Mouse (Mus musculus): ENCODE data around the gene Atp5j. TPM values are rescaled to one million over a fixed set of nuclear protein-coding genes. Genes with fewer than 3 reads are reported as not detected.

Atp5j gene
- total and polyA plus RNA-seq, 3 experiments = 191 to 240 TPM; not detected in 1

- no peak for DNase-seq (ENCODE audit: low read depth, low spot score)
- Histone ChIP-seq H3K27me3 (ENCODE audit: control insufficient read depth in 1 of 2, insufficient read depth in 2 of 2, low read length in 2 of 2) (no peaks in the 10 kb centered on the region), H3K9ac (ENCODE audit: control insufficient read depth, low read depth, low read length, poor library complexity, severe bottlenecking) (no peak overlapping the region), H3K27ac (ENCODE audit: control insufficient read depth, low read depth, low read length) (no peak overlapping the region), H3K4me3 (ENCODE audit: control insufficient read depth in 1 of 2, insufficient read depth in 1 of 2, low read depth in 2 of 2, low read length in 2 of 2) (no peak overlapping the region), H3K79me2 (ENCODE audit: control insufficient read depth, insufficient read depth, low read length, poor library complexity) (no peaks in the 10 kb centered on the region), H3K9me3 (replicated peaks; ENCODE audit: insufficient read depth, low read length) (no peaks in the 10 kb centered on the region), H3K36me3 (ENCODE audit: control insufficient read depth in 1 of 2, insufficient read depth in 2 of 2, low read length in 2 of 2) (peaks cover 0 to 3% of the 10 kb centered on the region in 2 experiments; a peak in 2 of 4 replicates), H3K4me1 (ENCODE audit: control insufficient read depth in 1 of 2, insufficient read depth in 2 of 2, low read length in 2 of 2) (no peaks in the 10 kb centered on the region)
- TF ChIP-seq NRF1 (IDR thresholded peaks at IDR 0.05; ENCODE audit: insufficient read depth, low read depth, low read length, poor library complexity, severe bottlenecking) = no peak
- TF ChIP-seq TCF12 (IDR thresholded peaks at IDR 0.05; ENCODE audit: low read depth, low read length) = no peak
- no peak for TF ChIP-seq EP300 (IDR thresholded peaks at IDR 0.05; ENCODE audit: low read depth in 1 of 2, low read length in 2 of 2)
- no peak for TF ChIP-seq MYB (IDR thresholded peaks at IDR 0.05; ENCODE audit: low read depth, low read length)
- TF ChIP-seq ZC3H11A (IDR thresholded peaks at IDR 0.05; ENCODE audit: low read depth, low read length) = no peak
- TF ChIP-seq ZKSCAN1 (IDR thresholded peaks at IDR 0.05; ENCODE audit: low read depth, low read length) = no peak
- no peak for TF ChIP-seq GABPA (IDR thresholded peaks at IDR 0.05; ENCODE audit: low read depth, low read length)
- no peak for TF ChIP-seq TAL1 (IDR thresholded peaks at IDR 0.05; ENCODE audit: low read length)
- no peak for TF ChIP-seq CHD2 (IDR thresholded peaks at IDR 0.05; ENCODE audit: low read length)
Measured at GRCm38 (mm10) chr16:84810254-84810653, 25.2 kb downstream of the Atp5j start.

GRCm38 (mm10) chr16:84807874-84808273, 27.6 kb downstream of the Atp5j start:
- no peaks in the 10 kb centered on the region; a peak in 1 of 4 replicates for H3K4me1 ChIP-seq (ENCODE audit: control insufficient read depth in 1 of 2, insufficient read depth in 2 of 2, low read length in 2 of 2)
- DNase-seq (ENCODE audit: low read depth, low spot score) = no peak
- H3K27ac ChIP-seq (ENCODE audit: control insufficient read depth, low read depth, low read length) = no peak overlapping the region
- no peaks in the 10 kb centered on the region for H3K79me2 ChIP-seq (ENCODE audit: control insufficient read depth, insufficient read depth, low read length, poor library complexity)
- no peak overlapping the region for H3K4me3 ChIP-seq (ENCODE audit: control insufficient read depth in 1 of 2, insufficient read depth in 1 of 2, low read depth in 2 of 2, low read length in 2 of 2)
- no peak overlapping the region for H3K9ac ChIP-seq (ENCODE audit: control insufficient read depth, low read depth, low read length, poor library complexity, severe bottlenecking)
- TF ChIP-seq MYC (IDR thresholded peaks at IDR 0.05; ENCODE audit: low read depth, low read length) (no peak), EP300 (IDR thresholded peaks at IDR 0.05; ENCODE audit: low read depth in 1 of 2, low read length in 2 of 2) (no peak), TCF12 (IDR thresholded peaks at IDR 0.05; ENCODE audit: low read depth, low read length) (no peak), ELF1 (IDR thresholded peaks at IDR 0.05; ENCODE audit: low read depth, low read length) (no peak), CHD1 (IDR thresholded peaks at IDR 0.05; ENCODE audit: low read depth, low read length) (no peak), ETS1 (IDR thresholded peaks at IDR 0.05; ENCODE audit: low read depth, low read length) (no peak), USF1 (IDR thresholded peaks at IDR 0.05; ENCODE audit: low read depth, low read length) (no peak), RCOR1 (IDR thresholded peaks at IDR 0.05; ENCODE audit: low read depth, low read length) (no peak), TAL1 (IDR thresholded peaks at IDR 0.05; ENCODE audit: low read length) (no peak), UBTF (IDR thresholded peaks at IDR 0.05; ENCODE audit: borderline replicate concordance, insufficient read depth, low read depth, low read length) (no peak), MAFK (IDR thresholded peaks at IDR 0.05; ENCODE audit: borderline replicate concordance, low read depth, low read length) (no peak), TBP (IDR thresholded peaks at IDR 0.05; ENCODE audit: low read depth, low read length) (no peak), POLR2A (IDR thresholded peaks at IDR 0.05; ENCODE audit: control insufficient read depth in 1 of 2, insufficient read depth in 1 of 2, low read depth in 1 of 2, low read length in 2 of 2, poor library complexity in 1 of 2) (no peak), E2F4 (IDR thresholded peaks at IDR 0.05; ENCODE audit: borderline replicate concordance, low read depth, low read length) (no peak), USF2 (IDR thresholded peaks at IDR 0.05; ENCODE audit: borderline replicate concordance in 1 of 2, insufficient read depth in 1 of 2, low read depth in 1 of 2, low read length in 2 of 2) (no peak), RAD21 (IDR thresholded peaks at IDR 0.05; ENCODE audit: low read depth, low read length) (no peak), JUND (IDR thresholded peaks at IDR 0.05; ENCODE audit: low read depth, low read length) (no peak), GATA1 (IDR thresholded peaks at IDR 0.05; ENCODE audit: low read depth, low read length) (no peak), ZC3H11A (IDR thresholded peaks at IDR 0.05; ENCODE audit: low read depth, low read length) (no peak)
- no peaks in the 10 kb centered on the region for H3K27me3 ChIP-seq (ENCODE audit: control insufficient read depth in 1 of 2, insufficient read depth in 2 of 2, low read length in 2 of 2)
- no peaks in the 10 kb centered on the region for H3K9me3 ChIP-seq (replicated peaks; ENCODE audit: insufficient read depth, low read length)
- peaks cover 0 to 3% of the 10 kb centered on the region in 2 experiments; a peak in 2 of 4 replicates for H3K36me3 ChIP-seq (ENCODE audit: control insufficient read depth in 1 of 2, insufficient read depth in 2 of 2, low read length in 2 of 2)

All from MEL (cell line).